Mouse (Mus musculus) liver, postnatal 0 days (tissue): ENCODE data around the gene Neurog1.

ENCODE experiments used
- CTCF ChIP-seq: sonication (generic); IDR thresholded peaks from 2 replicates; pipeline ENCODE4 v1.5.1; 2016; ENCODE audit warnings: antibody characterized with exemption, low read depth
- EP300 ChIP-seq: IDR thresholded peaks from 2 replicates; pipeline ENCODE4 v1.6.1; 2016; ENCODE audit warnings: antibody characterized with exemption, low read depth, mild to moderate bottlenecking

GRCm38 (mm10) chr13:56289261-56289660, 37.3 kb upstream of the Neurog1 start:
- TF ChIP-seq CTCF (no peak), EP300 (no peak)
